Mouse (Mus musculus): Measurements from ENCODE around the gene Mydgf.

The Mydgf gene

DNA sequence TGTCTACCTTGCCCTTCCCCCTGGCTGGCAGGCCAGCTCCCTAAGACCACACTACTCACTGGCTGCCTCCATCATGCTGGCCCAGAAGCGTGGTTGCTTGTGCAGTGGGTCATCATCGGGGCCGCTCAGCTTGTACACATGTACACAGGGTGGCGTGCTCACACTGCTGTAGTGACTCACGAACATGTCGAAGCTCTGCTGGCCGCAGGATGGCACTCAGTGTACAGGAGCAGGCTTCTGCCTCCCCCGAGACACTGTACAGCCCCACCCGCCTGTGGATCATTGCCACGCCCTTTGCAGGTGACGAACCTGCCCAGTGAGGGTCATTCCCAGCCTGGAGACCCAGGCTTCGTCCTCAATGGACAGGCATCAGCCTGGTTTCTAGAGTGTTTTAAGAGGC lies 10.6 kb upstream of the Mydgf start:
- no peak for DNase-seq (ENCODE audit: low spot score in 2 of 2)

DNA sequence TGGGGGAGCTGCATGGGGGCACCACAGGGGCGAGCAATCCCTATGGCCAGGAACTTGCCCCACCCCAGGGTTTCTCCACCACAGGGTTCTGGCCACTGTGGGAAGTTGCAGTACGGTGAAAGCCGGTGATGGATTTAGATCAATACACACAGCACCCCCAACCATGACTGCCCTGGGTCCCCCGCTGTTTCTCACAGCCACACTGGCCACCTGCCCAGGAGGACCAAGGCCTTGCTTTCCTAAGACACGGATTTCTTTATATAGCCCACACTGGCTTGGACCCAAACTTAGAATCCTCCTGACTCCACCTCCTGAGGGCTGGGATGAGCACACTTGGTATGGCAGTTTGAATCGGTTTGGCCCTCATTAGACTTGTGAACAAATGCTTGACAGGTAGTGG lies 7.5 kb upstream of the Mydgf start:
- DNase-seq (ENCODE audit: low spot score in 2 of 2) = no peak

DNA sequence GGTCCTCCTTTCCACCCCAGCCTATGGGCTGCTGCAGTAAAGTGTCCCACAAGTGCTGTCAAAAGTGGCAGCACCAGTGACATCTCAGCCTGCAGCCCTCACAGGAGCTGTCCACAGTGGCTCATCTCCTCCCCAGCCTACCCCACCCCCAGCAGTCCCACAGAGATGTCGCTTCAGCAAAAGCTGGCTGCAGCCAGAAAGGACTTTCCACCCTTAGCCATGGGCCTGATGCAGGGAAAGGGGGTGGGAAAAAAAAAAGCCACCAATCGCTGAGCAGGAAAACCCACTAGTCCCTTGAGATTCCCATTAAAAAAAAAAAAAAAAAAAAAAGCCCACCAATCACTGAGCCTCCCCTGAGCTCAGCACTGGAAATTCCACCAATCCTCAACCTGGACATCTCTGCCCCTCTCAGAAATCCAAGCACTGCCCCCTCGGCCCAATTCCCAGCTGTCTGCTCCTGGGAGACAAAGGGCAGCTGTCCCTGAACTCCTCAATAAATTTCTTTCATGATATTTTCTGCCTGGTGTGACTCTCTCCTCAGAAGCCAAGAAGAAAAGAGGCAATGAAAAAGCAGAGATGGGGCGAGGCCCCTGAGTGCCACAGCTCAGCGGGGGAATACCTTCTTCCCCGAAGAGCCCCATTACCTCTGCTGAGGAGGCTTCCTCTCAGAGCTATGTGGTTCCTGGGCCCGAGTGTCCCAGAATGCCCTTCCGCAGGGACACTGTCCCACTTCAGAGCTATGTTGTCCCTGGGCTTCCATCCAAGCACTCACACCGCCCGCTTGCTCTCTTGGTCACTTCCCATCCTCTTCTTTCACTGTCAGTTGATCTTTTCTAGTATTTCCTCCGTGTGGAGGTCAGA lies 1.8 kb upstream of the Mydgf start:
- DNase-seq (ENCODE audit: low spot score in 2 of 2) = peak; percentile 28 to 34

DNA sequence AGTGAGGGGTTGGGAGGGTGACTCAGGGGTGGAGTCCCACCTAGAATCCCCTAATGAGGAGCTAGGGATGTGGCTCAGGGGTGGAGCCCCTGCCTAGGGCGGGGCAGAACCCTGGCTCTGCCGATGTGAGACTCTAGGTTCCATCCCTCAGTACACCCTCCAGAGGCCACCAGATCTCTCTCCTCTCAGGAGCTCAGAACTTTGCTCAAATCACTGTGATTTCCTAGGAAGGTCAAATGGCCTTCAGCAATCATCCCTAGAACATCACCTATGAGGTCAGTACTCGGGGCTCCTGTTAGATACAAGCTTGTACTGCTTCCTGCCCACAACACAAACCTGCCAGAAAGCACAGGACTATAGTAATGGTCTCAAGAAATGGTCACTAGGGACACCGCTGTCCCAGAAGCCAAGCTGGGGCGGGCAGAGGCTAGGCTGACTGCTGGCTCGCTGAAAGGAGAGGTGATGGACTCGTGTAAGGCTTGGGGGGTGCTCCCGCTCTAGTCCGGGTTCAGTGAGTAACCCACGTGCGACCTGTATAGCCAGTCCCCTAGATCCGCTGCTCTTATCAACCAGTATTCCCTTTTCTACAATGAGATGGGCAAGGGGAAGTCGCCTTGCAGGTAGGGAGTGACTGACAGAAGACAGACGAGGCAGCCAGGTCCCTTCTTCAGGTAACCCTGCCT lies 604 bp downstream of the Mydgf start:
- no peak for DNase-seq (ENCODE audit: low spot score in 2 of 2)

DNA sequence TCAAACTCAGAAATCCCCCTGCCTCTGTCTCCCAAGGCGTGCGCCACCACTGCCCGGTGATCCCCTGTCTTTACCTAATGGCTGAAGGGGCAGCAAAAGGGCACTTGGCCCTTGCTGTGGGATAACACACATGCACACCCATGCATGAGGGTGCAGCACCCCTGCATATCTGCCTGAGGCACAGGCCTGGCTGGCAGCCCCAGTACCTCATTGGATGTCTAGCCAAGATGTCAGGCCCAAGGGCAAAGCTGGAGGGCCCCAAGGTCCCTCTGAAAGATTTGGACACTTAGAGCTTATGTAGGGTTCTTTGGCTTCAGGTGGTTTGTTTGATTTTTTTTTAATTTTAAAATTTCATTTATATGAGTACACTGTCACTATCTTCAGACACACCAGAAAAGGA lies 8.3 kb downstream of the Mydgf start:
- DNase-seq (ENCODE audit: low spot score in 2 of 2) = no peak

DNA sequence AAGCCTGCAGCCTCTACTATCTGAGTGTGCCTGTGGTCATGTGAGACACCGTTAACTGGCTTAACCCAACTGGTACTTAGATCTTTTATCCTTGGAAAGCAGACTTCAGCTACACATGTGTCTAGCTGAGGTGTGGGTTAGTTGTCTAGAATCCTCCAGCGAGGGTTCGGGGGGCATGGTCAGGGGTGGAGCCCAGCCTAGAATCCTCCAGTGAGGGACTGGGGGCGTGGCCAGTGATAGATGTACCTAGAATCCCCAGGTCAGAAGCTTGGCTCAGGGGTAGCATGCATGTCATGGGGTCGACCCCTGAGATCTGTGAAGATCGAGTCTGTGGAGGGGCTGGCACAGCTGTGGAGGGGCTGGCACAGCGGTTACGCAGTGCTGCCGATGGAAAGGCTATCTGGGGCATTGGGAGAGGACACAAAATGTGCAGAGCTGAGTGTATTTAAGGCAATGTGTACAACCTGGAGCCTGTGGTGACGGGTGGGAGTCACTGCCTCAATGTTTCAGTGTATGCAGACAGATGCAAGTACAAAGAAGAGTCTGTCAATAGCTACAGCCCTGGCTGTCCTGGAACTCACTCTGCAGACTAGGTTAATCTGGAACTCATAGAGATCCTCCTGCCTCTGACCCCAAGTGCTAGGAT lies 10.2 kb downstream of the Mydgf start:
- DNase-seq (ENCODE audit: low spot score in 2 of 2) = no peak

DNA sequence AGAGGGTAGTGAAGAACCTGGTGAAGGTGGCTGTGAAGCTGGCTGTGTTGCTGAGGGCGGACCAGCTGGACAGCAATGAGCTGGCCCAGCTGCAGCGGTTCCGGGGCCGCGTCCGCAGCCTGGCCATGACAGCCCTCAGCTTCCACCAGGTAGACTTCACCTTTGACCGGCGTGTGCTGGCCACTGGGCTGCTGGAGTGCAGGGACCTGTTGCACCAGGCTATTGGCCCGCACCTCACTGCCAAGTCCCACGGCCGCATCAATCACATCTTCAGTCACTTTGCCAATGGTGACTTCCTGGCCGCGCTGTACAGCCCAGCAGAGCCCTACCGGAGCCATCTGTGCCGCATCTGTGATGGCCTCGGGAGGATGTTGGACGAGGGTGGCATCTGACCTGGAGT lies 11.8 kb downstream of the Mydgf start:
- no peak for DNase-seq (ENCODE audit: low spot score in 2 of 2)

DNA sequence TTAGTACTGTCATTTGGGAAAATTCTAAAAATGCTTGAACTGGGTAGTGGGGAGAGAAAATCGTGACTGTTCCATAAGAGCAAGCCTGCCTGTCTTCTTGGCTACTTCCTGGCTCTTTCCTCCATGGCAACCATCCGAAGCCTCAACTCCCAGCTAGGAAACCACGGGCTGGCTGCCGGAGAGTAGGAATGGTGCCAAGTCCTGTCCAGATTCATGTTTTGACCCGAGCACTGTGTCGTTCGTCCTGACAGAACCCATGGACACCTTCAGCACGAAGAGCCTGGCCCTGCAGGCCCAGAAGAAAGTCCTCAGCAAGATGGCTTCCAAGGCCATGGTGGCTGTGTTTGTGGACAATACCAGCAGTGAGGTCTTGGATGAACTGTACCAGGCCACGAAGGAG lies 12.3 kb downstream of the Mydgf start:
- no peak for DNase-seq (ENCODE audit: low spot score in 2 of 2)

DNA sequence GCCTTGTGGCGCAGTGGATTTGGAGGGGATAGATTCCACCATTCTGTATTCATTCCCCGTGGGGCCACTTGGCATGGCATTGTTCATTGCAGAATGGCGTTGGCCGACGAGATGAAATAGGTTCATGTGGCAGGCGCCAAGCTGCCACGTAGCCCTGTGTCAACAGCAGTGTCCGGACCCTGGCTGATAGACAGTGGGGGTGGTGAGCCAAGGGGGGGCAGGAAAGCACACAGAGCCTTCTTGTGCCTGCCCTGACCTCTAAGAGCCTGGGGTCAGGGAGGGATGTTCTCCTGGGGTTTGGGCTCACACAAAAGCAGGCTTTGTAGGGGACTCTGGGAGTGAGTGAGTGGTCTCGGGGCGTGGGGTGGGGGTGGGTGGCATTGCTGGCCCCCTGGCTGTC lies 13.1 kb downstream of the Mydgf start:
- no peak for DNase-seq (ENCODE audit: low spot score in 2 of 2)

DNA sequence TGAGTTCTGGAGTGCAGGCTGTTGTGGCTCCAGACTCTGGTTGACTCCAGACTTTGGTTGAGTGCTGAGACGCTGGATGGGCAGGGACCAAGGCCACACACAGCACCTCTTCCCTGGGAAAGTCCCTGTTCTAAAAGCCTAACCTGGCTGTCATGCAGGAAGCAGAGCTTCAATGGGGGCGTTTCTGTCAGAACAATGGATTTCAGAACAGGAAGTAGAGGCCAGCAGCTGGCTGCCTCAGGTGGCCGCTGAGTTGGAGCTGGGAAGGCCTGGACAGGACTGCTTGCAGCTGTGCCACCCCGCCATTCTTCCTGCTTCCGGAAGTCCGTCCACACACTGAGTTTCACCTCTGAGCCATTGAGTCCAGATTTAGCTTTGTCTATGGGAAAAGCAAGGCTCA lies 13.9 kb downstream of the Mydgf start:
- no peak for DNase-seq (ENCODE audit: low spot score in 2 of 2)

DNA sequence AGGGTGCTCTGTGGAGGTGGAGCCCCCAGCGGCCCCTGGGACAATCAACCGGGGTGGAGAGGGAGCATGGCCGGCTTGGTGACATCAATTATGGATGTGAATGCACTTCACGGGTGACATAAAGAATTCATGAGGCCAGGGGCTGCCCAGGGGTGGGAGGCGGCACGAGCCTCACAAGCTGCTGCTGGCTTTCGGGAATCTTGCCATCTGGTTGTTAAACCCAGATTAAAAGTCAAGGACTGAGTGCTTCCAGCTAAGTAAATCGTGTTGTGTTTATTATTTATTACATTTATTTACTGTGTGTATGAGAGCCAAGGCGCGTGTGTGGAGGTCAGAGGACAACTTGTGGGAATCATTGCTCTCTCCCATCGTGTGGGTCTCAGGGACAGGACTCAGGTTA lies 18.0 kb downstream of the Mydgf start:
- DNase-seq (ENCODE audit: low spot score in 2 of 2) = no peak

DNA sequence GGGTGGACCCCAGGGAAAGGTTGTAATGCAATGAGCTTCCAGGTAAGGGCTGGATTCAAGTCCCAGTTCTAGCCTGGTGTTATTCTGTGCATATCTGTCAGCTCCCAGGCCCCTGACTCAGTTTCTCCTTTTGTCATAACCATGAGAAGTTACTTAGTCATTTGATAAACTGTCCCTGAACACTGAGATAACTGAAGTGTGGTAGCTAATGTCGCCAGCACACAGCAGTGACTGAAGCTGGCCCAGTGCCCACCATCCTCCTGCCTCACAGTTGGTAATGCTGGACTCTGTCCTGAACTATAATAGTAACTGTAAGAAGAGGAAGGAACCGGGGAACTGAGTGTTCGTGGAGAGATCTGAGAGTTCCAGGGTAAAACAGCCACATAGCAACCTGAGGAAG lies 19.2 kb downstream of the Mydgf start:
- DNase-seq (ENCODE audit: low spot score in 2 of 2) = no peak

DNA sequence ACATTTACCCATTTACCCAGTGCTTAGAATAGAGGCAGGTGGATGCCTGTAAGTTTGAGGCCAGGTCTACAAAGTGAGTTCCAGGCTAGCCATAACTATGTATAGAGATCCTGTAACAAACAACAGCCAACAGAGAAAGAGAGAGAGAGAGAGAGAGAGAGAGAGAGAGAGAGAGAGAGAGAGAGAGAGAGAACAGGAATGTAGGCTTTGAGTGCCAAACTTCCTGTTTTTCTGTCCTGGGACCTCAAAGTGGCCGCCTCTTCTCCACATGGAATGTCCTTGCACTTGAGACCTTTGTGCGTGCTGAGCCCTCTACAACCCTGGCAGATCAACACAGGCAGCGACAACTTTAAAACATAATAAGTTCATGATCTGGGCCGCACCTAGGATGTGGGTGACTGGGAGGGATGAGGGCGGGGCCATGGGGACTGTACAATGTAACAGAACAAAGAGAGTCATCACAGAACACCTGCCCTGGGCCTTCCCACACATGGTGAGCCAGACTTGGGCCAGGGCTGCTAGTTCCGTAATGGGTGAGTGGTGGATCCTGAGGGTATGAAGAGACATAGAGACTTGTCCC lies 20.1 kb downstream of the Mydgf start:
- no peak for DNase-seq (ENCODE audit: low spot score in 2 of 2)

DNA sequence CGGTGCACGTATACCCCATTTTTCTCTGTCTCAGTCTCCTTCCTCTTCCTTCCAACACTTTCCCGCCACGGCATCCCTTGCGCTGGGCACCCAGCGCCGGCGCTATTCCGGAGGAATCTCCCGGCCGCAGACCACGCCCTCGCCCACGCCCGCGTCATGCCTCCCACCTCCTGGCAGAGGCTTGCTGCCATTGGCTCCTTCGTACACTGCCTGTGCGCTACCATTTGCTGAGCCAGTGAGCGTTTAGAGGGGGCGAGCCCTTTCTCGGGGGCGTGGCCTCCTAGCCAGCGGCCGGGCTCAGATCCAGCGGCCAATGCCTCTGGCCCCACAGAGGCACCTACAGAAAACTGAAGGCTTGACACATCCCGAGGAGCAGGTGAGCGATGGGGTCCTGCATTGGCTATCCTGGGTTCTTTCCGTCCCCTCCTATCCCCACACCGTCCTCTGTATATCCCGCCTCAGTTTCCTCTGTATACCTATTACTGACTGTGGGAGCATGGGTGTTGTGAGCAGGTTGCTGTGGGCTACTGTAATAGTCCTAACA lies 21.4 kb downstream of the Mydgf start, which contains the start of gene Tnfaip8l1:
Gene Tnfaip8l1, plus strand, starts transcription at position 247 of the 544 bp plus-strand sequence.
- DNase-seq (ENCODE audit: low spot score in 2 of 2) = peak; percentile 96 to 97

DNA sequence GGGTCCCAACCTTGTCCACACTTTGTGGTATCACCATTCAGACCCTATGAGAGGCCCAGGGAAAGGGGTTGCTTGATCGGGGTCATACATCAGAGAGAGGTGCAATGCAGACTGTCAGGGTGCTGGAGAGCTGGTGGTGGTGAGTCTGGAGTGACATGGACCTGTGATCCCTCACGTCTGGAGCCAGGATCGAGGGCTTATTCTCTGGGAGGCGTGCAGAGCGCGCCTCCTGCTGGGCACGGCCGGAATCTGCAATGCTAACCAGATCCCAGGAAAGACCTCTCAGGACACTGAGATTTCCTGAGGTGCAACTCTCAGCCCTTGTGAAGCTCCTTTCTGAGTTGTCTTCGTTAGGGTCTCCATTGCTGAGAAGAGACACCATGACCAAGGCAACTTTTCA lies 24.0 kb downstream of the Mydgf start:
- DNase-seq (ENCODE audit: low spot score in 2 of 2) = peak; percentile 53 to 63

DNA sequence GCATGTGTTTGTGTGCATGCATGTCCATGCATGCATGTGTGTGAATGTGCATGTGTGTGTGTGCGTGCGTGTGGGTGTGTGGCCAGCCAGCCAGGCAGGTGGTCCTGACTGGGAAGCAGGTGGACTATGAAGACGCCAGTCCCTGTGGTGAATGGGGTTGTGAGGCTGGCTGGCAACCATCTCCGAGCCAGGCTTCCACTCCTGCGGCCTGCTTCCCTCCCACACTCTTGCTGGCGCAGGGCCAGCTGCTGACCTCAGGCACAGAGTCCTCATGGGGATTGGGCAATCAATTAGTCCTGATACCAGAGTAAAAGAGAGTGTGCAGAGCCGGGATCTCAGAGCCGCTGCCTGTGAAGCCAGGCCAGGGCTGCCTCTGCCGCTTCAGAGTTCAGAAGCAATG lies 30.1 kb downstream of the Mydgf start:
- DNase-seq (ENCODE audit: low spot score in 2 of 2) = no peak

DNA sequence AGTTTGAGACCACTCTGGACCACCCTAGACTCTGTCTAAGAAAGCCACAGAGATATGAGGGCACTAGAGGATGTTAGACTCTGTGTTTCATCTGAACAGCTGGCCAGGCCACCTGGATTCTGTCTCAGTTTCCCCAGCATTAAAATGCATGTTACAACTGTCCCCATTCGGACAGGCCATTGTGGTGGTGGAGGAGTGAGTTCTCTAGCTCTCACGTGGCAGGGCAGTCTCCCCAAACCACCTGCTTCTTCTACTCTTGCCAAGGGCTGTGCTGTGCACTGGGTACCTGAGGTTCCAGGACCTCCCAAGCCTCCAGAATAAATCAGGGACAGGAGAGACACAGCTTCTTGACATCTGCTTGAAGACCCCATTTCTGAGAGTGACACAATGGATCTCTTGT lies 33.8 kb downstream of the Mydgf start:
- DNase-seq (ENCODE audit: low spot score in 2 of 2) = no peak

DNA sequence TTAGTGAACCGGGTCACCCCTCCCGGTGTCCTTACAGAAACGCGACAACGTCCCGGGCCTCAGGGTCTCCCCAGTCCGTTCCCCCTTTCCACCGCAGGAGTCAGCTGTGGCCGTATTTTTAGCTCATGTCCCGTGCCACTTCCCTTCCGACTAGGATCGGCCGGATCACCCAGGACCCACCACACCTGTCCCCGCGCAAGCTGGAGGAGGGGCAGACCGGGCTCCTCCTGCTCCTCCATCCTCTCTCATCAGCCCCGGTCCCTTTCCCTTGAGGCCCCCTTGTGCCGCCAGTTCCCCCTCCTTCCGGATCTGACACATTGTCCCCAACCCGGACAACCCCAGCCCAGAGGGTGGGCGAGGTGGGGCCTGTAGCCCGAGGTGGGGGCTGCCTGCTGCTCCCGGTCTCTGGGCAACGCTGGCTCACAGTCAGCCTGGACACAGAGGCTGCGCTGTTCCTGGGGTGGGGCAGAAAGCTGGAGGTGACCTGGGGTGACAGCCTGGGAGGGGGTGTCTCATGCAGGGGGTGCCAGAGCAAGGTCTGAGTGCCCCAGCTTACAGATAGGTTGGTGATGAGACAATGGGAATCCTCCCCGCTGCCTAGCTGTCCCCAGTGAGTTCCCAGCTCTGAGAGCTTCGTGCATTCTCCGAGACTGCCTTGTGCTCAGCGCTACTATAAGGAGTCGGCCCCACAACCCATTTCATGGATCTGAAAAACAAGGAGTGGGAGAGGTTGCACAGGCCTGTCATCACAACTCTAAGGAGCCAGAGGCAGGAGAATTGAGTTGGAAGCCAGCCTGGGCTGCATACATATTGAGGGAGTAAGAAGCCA lies 34.7 kb downstream of the Mydgf start:
- no peak for DNase-seq (ENCODE audit: low spot score in 2 of 2)

DNA sequence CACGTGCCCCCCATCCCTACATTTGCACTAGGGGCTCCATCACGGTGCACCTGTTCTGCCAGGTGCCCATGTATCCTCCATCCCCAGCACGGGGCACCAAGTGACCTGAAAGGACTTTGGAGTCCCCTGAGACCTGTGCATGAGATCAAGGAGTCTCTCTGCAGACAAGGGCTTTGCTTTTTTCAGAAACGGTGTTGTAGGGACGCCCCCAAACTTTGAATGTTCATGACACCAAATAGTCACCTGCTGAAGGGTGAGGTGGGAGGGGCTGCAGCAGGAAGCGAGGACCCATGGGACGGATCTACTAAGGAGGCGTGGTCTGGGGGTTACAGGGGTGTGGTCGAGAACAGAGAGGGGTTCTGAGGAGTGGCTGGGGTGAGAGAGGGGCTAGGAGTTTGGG lies 35.4 kb downstream of the Mydgf start:
- DNase-seq (ENCODE audit: low spot score in 2 of 2) = no peak

DNA sequence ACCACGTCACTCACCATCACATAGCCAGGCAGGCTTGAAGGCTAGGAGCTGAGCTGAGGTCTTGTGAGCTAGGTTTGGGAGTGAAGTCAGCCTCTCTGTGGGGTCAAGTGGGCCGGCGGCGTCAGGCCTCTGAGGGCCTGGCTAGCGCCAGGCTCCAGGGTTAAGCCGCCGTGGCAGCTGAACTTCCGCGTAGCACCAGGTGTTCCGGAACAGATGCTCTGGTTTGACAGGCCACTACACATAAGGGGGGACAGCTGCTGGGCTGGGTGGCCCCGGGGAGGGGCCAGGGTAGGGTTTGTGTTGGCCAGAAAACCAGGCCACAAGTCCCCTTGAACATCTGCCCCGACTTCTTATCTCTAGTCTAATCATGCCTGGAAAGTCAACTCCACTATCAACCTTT lies 36.3 kb downstream of the Mydgf start:
- DNase-seq (ENCODE audit: low spot score in 2 of 2) = no peak

DNA sequence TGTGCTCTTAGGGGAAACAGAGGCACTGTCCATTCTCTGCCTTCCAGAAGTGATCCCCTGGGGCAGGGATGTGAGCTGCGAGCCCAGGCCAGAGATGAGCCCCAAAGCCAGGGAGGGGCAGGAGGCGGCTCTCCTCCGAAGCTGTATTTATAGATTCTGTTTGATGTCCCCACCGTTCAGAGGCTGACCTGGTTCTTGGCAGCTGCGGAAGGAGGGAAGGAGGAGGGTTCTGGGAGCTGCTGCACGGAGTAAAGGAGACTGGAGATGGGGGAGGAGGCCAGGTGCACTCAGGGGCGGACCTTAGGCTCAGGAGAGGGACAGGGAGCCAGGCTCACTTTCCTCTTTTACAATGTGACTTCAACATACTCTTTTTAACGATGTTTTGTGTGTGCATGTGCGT lies 37.6 kb downstream of the Mydgf start:
- DNase-seq (ENCODE audit: low spot score in 2 of 2) = no peak
